Mouse (Mus musculus) liver, embryonic 14.5 days (tissue): ENCODE data around the gene Tbcb. TPM values are rescaled to one million over a fixed set of nuclear protein-coding genes. Genes with fewer than 3 reads are reported as not detected.

ENCODE experiments used
- ATAC-seq: fragments of 200-750 bp; cut with Nextera tagmentation; 2 replicates; pipeline ENCODE4 v1.8.0; 2017; ENCODE audit warnings: moderate number of reproducible peaks, mild to moderate bottlenecking, moderate library complexity; ENCODE audit not compliant: insufficient read depth
- DNase-seq, 3 experiments: peaks; one replicate each; pipeline ENCODE4 v3.0.0-alpha.2; 2012 to 2013; ENCODE audit warnings: low read depth in 3 of 3, low spot score in 3 of 3
- H3K27ac ChIP-seq: fragments of 300-500 bp; sonication (generic); 2 replicates; pipeline ENCODE4 v1.5.1; 2014; ENCODE audit warnings: moderate library complexity, mild to moderate bottlenecking, control low read depth, inconsistent platforms
- H3K27me3 ChIP-seq: fragments of 300-500 bp; sonication (generic); 2 replicates; pipeline ENCODE4 v1.6.1; 2014; ENCODE audit warnings: mild to moderate bottlenecking, low read length, moderate library complexity; ENCODE audit not compliant: control insufficient read depth, insufficient read depth
- H3K36me3 ChIP-seq: fragments of 300-500 bp; sonication (generic); replicated peaks from 2 replicates; pipeline ENCODE4 v1.6.1; 2014; ENCODE audit warnings: low read depth; ENCODE audit not compliant: control insufficient read depth, insufficient read depth
- H3K4me1 ChIP-seq, 2 experiments: fragments of 200-500 bp in 1 of 2; fragments of 300-500 bp in 1 of 2; sonication (generic) in 1 of 2; replicated peaks; 2 replicates each; pipeline ENCODE4 v1.6.1; 2012 to 2014; ENCODE audit warnings: antibody characterized with exemption in 1 of 2, inconsistent platforms in 1 of 2, low read length in 1 of 2; ENCODE audit not compliant: control insufficient read depth in 2 of 2, insufficient read depth in 2 of 2
- H3K4me2 ChIP-seq: fragments of 300-500 bp; sonication (generic); 2 replicates; pipeline ENCODE4 v1.6.1; 2014; ENCODE audit warnings: low read depth, mild to moderate bottlenecking, control low read depth, moderate library complexity
- H3K4me3 ChIP-seq, 2 experiments: fragments of 200-500 bp in 1 of 2; fragments of 300-500 bp in 1 of 2; sonication (generic) in 1 of 2; 2 replicates each; pipeline ENCODE4 v1.5.1; 2012 to 2014; ENCODE audit warnings: low read depth in 2 of 2, low read length in 2 of 2, mild to moderate bottlenecking in 2 of 2, control low read depth in 1 of 2, inconsistent platforms in 1 of 2, moderate library complexity in 1 of 2; ENCODE audit not compliant: insufficient read depth in 1 of 2
- H3K9ac ChIP-seq: fragments of 300-500 bp; sonication (generic); replicated peaks from 2 replicates; pipeline ENCODE4 v1.6.1; 2014; ENCODE audit warnings: mild to moderate bottlenecking, control low read depth, moderate library complexity
- H3K9me3 ChIP-seq: fragments of 300-500 bp; sonication (generic); 2 replicates; pipeline ENCODE4 v1.6.1; 2016; ENCODE audit warnings: low read length, mixed read lengths; ENCODE audit not compliant: control insufficient read depth
- CTCF ChIP-seq: IDR thresholded peaks from 2 replicates; pipeline ENCODE4 v1.5.1; 2016; ENCODE audit warnings: antibody characterized with exemption, low read depth, control low read depth
- EP300 ChIP-seq: IDR thresholded peaks from 2 replicates; pipeline ENCODE4 v1.6.1; 2016; ENCODE audit warnings: antibody characterized with exemption, low read depth
- WGBS: fragments of 180-500 bp; shearing (Covaris S2); extraction: QIAGEN DNeasy Blood & Tissue Kit; methylation state at CpG from one replicate; pipeline ENCODE4 v1.1.7; 2014; ENCODE audit not compliant: insufficient replicate concordance; 5-methylcytosine and 5-hydroxymethylcytosine counted together
- polyA plus RNA-seq, 2 experiments: library from polyadenylated mRNA; depleted of rRNA in 1 of 2; stranded (reverse) in 1 of 2; unstranded in 1 of 2; fragments of >200 nt; fragmentation: Nextera tagmentation in 1 of 2; extraction: Ambion mirVana in 1 of 2; gene quantifications; 2 replicates each; pipeline versions ENCODE4 v1.2.1 to v1.2.3; 2012 to 2014

Gene Tbcb
- polyA plus RNA-seq, 2 experiments = 24.4 to 44.8 TPM

GRCm38 (mm10) chr7:30231328-30231668, 774 bp downstream of the Tbcb start:
- Histone ChIP-seq H3K4me1 (peaks cover 2 to 9% of the 10 kb centered on the region in 2 experiments; a peak in 1 of 4 replicates), H3K27me3 (no peaks in the 10 kb centered on the region), H3K4me2 (peak overlapping the region; percentile 94), H3K36me3 (no peaks in the 10 kb centered on the region), H3K4me3 (peak overlapping the region; percentile 87 to 95), H3K27ac (no peak overlapping the region), H3K9ac (peak overlapping the region; percentile 89), H3K9me3 (no peaks in the 10 kb centered on the region)
- ATAC-seq (no peak), DNase-seq (no peak)
- no peak for TF ChIP-seq EP300
- no peak for TF ChIP-seq CTCF
- 0% methylated on average over 16 of the region's 16 CpGs for WGBS

- DNase-seq (no peak), ATAC-seq (no peak)
- Histone ChIP-seq H3K9me3 (no peaks in the 10 kb centered on the region), H3K4me3 (no peak overlapping the region), H3K27ac (no peak overlapping the region), H3K27me3 (no peaks in the 10 kb centered on the region), H3K36me3 (no peaks in the 10 kb centered on the region), H3K9ac (no peak overlapping the region), H3K4me1 (peaks cover 0 to 10% of the 10 kb centered on the region in 2 experiments; a peak in 3 of 4 replicates), H3K4me2 (no peak overlapping the region)
- WGBS = 84% methylated on average over 12 of the region's 12 CpGs
- TF ChIP-seq EP300 (no peak), CTCF (no peak)
Measured at GRCm38 (mm10) chr7:30224206-30224605, 7.9 kb downstream of the Tbcb start.

GRCm38 (mm10) chr7:30222205-30222604, 9.9 kb downstream of the Tbcb start:
- no peaks in the 10 kb centered on the region for H3K9me3 ChIP-seq
- no peak overlapping the region for H3K27ac ChIP-seq
- no peaks in the 10 kb centered on the region for H3K36me3 ChIP-seq
- no peak overlapping the region for H3K4me3 ChIP-seq
- TF ChIP-seq CTCF (no peak), EP300 (no peak)
- WGBS = 58% methylated on average over 5 of the region's 5 CpGs
- H3K4me2 ChIP-seq = no peak overlapping the region
- DNase-seq (no peak), ATAC-seq (peak; percentile 44; the same call in 1 of the 2 replicates)
- no peak overlapping the region for H3K9ac ChIP-seq
- H3K4me1 ChIP-seq = peaks cover 0 to 10% of the 10 kb centered on the region in 2 experiments; a peak in 3 of 4 replicates
- no peaks in the 10 kb centered on the region for H3K27me3 ChIP-seq

- H3K9me3 ChIP-seq = no peaks in the 10 kb centered on the region
- no peak overlapping the region for H3K9ac ChIP-seq
- H3K36me3 ChIP-seq = no peaks in the 10 kb centered on the region
- H3K4me2 ChIP-seq = no peak overlapping the region
- DNase-seq (no peak), ATAC-seq (no peak)
- H3K4me1 ChIP-seq = peaks cover 0 to 13% of the 10 kb centered on the region in 2 experiments; a peak in 3 of 4 replicates
- no peak for TF ChIP-seq EP300
- no peak for TF ChIP-seq CTCF
- H3K27ac ChIP-seq = no peak overlapping the region
- 77% methylated on average over 3 of the region's 3 CpGs for WGBS
- H3K27me3 ChIP-seq = no peaks in the 10 kb centered on the region
- no peak overlapping the region for H3K4me3 ChIP-seq
Measured at GRCm38 (mm10) chr7:30221433-30221832, 10.6 kb downstream of the Tbcb start.

- Histone ChIP-seq H3K4me1 (peaks cover 0 to 14% of the 10 kb centered on the region in 2 experiments; a peak in 3 of 4 replicates), H3K27ac (no peak overlapping the region), H3K4me2 (peak overlapping the region; percentile 77), H3K36me3 (no peaks in the 10 kb centered on the region), H3K9ac (peak overlapping the region; percentile 47), H3K9me3 (no peaks in the 10 kb centered on the region), H3K27me3 (no peaks in the 10 kb centered on the region), H3K4me3 (peak overlapping the region; percentile 38 to 44)
- DNase-seq = no peak
- TF ChIP-seq CTCF = no peak
- TF ChIP-seq EP300 = no peak
- ATAC-seq = no peak
- 13% methylated on average over 11 of the region's 11 CpGs for WGBS
Measured at GRCm38 (mm10) chr7:30220008-30220356, 12.1 kb downstream of the Tbcb start.
